Mouse (Mus musculus) liver, embryonic 16.5 days (tissue): Measurements from ENCODE around the gene Sync. TPM values are rescaled to one million over a fixed set of nuclear protein-coding genes. Genes with fewer than 3 reads are reported as not detected.

ENCODE experiments used
- ATAC-seq: fragments of 200-750 bp; cut with Nextera tagmentation; 2 replicates; pipeline ENCODE4 v1.8.0; 2017; ENCODE audit warnings: low read depth, mild to moderate bottlenecking, moderate number of reproducible peaks, moderate library complexity
- H3K27ac ChIP-seq: fragments of 300-500 bp; sonication (generic); 2 replicates; pipeline ENCODE4 v1.5.1; 2014; ENCODE audit warnings: mild to moderate bottlenecking, low read length
- H3K27me3 ChIP-seq: fragments of 300-500 bp; sonication (generic); 2 replicates; pipeline ENCODE4 v1.6.1; 2014; ENCODE audit warnings: low read depth, low read length, mixed read lengths; ENCODE audit not compliant: control insufficient read depth, insufficient read depth
- H3K36me3 ChIP-seq: fragments of 300-500 bp; sonication (generic); 2 replicates; pipeline ENCODE4 v1.6.1; 2014; ENCODE audit warnings: mild to moderate bottlenecking; ENCODE audit not compliant: control insufficient read depth, insufficient read depth
- H3K4me1 ChIP-seq: fragments of 300-500 bp; sonication (generic); 2 replicates; pipeline ENCODE4 v1.6.1; 2014; ENCODE audit warnings: low read depth, low read length, mixed read lengths; ENCODE audit not compliant: control insufficient read depth
- H3K4me2 ChIP-seq: fragments of 300-500 bp; sonication (generic); 2 replicates; pipeline ENCODE4 v1.6.1; 2014; ENCODE audit warnings: low read depth, low read length, mixed read lengths
- H3K4me3 ChIP-seq: fragments of 300-500 bp; sonication (generic); 2 replicates; pipeline ENCODE4 v1.5.1; 2014; ENCODE audit warnings: low read depth, mild to moderate bottlenecking, low read length
- H3K9ac ChIP-seq: fragments of 300-500 bp; sonication (generic); 2 replicates; pipeline ENCODE4 v1.6.1; 2014; ENCODE audit warnings: low read depth, low read length
- H3K9me3 ChIP-seq: fragments of 300-500 bp; sonication (generic); replicated peaks from 2 replicates; pipeline ENCODE4 v1.6.1; 2016; ENCODE audit warnings: low read length; ENCODE audit not compliant: control insufficient read depth
- WGBS: fragments of 180-500 bp; shearing (Covaris S2); extraction: QIAGEN DNeasy Blood & Tissue Kit; methylation state at CpG from one replicate; pipeline ENCODE4 v1.1.7; 2014; ENCODE audit not compliant: insufficient replicate concordance; 5-methylcytosine and 5-hydroxymethylcytosine counted together
- polyA plus RNA-seq: library from polyadenylated mRNA; unstranded; fragments of >200 nt; fragmentation: Nextera tagmentation; extraction: Ambion mirVana; gene quantifications from 2 replicates; pipeline ENCODE4 v1.2.1, GENCODE M21; 2015

The Sync gene
- polyA plus RNA-seq, 1 experiment from 2014 or later: 0.33 TPM

DNA sequence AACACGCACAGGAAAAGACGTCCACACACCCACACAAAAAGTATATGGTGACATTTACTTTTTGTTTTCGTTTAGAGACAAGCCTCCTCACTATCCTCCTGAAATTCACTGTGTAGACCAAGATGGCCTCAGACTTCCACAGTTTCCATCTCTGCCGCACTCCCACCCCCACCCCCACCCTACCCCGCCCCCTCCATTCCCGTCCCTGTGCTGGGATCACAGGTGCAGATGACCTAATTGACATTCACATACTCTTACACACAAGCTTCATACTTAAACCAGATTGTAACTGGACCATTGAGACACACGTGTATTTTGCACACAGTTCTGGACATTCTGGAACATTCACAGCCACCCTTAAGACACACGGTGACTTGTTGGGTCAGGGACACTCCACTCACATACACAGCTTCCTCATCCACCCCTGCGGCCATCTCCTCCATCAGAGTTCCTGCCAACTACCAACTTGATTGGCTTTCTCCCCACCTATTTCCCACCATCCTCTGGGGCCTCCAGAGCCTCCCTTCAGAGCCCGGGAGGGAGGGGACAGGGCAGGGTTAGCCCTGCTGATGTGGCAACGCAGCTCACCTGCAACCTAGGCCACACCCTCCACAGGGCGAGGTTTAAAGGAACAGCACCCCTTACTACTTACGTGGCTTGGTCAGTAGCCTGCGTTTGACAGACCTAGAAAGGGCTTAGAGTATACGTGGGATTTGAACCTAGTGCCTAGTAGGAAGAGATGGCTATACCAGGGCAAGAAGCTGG is 15.2 kb upstream of the Sync start:
- no peak overlapping the region; the same call in 1 of the 2 replicates for H3K4me2 ChIP-seq
- peak overlapping the region; percentile 7; the same call in 1 of the 2 replicates for H3K4me3 ChIP-seq
- H3K36me3 ChIP-seq: no peaks in the 10 kb centered on the region
- H3K9ac ChIP-seq: no peak overlapping the region
- peaks cover 6% of the 10 kb centered on the region for H3K4me1 ChIP-seq
- 29% methylated on average over 15 of the region's 15 CpGs for WGBS
- ATAC-seq: peak; percentile 87
- no peaks in the 10 kb centered on the region for H3K9me3 ChIP-seq
- no peak overlapping the region for H3K27ac ChIP-seq
- no peaks in the 10 kb centered on the region for H3K27me3 ChIP-seq

DNA sequence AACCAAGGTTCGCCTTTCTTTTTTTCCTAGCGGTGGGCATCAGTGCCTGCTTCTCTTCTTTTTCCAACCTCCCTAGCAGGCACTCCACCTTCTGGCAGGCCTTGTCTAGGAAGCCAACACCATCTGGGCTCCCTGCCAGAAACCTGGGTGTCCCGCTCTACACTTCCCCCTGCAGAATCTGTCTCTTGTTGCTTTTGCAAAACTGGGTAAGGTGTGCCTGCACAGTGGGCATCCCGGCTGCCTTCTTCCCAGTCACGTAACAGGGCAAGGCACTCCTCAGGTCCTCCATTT is 14.7 kb upstream of the Sync start:
- Histone ChIP-seq H3K9ac (no peak overlapping the region), H3K4me1 (peaks cover 6% of the 10 kb centered on the region), H3K4me3 (no peak overlapping the region), H3K9me3 (no peaks in the 10 kb centered on the region), H3K36me3 (no peaks in the 10 kb centered on the region), H3K27me3 (no peaks in the 10 kb centered on the region), H3K4me2 (no peak overlapping the region; the same call in 1 of the 2 replicates), H3K27ac (no peak overlapping the region)
- WGBS: 53% methylated on average over 5 of the region's 5 CpGs
- ATAC-seq: peak; percentile 28

DNA sequence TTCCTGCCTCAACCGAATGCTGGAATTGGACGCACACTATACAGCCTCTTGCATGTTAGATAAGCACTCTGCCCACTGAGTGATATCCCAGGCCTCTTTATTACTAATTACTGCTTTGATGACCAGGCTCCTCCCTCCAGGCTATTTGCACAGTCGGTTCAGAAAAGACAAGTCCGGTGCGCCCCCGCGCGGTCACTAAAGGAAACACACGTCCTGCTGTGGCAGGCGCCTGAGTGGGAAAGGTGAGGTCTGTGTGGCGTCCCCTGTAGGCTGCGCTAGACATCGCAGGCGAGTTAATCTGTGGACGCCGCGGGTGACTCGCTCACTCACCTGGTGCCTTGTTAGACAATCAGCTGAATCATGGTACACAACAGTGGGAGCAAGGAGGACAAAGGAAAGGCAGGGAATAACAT is 11.0 kb upstream of the Sync start:
- Histone ChIP-seq H3K4me3 (no peak overlapping the region), H3K4me2 (no peak overlapping the region), H3K36me3 (no peaks in the 10 kb centered on the region), H3K27ac (no peak overlapping the region), H3K27me3 (no peaks in the 10 kb centered on the region), H3K4me1 (peaks cover 6% of the 10 kb centered on the region), H3K9ac (no peak overlapping the region), H3K9me3 (no peaks in the 10 kb centered on the region)
- peak; percentile 72 for ATAC-seq
- under 1% methylated on average over 18 of the region's 18 CpGs for WGBS

DNA sequence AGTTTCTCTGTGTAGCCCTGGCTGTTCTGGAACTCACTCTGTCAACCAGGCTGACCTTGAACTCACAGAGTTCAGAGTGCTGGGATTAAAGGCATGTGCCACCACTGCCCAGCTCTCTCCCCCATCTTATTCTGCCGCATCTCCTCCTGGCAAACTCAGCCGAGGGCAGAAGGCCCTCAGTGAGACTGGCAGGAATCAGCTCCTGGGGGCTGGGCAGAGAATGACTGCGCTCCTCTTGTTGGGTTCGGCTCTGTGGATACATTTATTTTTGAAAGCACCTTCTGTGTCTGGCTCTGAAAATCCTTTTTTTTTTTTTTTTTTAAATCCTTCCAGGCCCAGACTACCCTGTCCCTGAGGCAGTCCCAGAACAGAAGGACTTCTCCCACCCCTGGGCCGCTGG is 4.6 kb upstream of the Sync start:
- Histone ChIP-seq H3K4me1 (peaks cover 10% of the 10 kb centered on the region), H3K4me3 (no peak overlapping the region), H3K36me3 (no peaks in the 10 kb centered on the region), H3K4me2 (no peak overlapping the region), H3K27me3 (peaks cover 27% of the 10 kb centered on the region), H3K9ac (no peak overlapping the region), H3K9me3 (no peaks in the 10 kb centered on the region), H3K27ac (no peak overlapping the region)
- ATAC-seq: no peak
- WGBS: 76% methylated on average over 5 of the region's 5 CpGs

DNA sequence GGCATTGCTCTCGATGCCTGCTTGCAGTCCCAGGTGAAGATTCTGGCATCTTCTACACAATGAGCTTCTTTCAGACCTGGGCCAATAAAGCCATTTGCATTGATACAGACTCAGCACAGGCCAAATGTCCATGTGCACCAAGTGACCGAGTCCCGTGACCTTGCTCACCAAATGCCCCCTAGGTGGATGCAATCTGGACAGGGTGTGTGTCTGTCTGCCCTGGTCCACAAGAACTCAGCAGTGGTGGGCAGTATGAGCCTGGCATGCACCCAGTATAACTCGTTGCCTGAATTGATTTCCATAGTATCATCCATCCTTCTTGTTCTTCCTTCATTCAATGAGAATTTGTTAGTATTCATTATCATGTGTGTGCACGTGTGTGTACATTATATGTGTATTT is 4.2 kb upstream of the Sync start:
- Histone ChIP-seq H3K4me2 (no peak overlapping the region), H3K36me3 (no peaks in the 10 kb centered on the region), H3K9me3 (no peaks in the 10 kb centered on the region), H3K4me1 (peaks cover 10% of the 10 kb centered on the region), H3K27ac (no peak overlapping the region), H3K9ac (no peak overlapping the region), H3K27me3 (peaks cover 31% of the 10 kb centered on the region), H3K4me3 (no peak overlapping the region)
- no peak for ATAC-seq
- WGBS: 68% methylated on average over 5 of the region's 5 CpGs

DNA sequence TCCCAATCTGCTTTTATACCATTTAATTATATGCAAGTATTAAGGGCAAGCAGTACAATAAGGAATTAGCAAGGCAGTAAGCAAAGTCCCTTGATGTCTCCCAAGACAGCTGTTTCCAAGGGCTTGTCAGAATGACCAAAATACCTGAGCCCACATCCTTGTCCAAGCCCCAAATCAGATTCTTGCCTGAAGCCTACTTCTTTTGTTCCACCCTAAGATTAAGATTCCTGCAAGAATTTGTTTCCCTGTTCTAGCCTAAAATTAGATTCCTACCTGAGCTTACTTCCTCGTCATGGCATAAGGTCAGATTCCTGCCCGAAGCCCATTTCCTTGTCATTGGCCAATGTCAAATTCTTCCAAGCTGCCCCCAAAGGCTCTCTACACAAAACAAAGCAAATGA is 2.7 kb upstream of the Sync start:
- no peak overlapping the region for H3K27ac ChIP-seq
- H3K4me1 ChIP-seq: peaks cover 10% of the 10 kb centered on the region
- ATAC-seq: no peak
- no peaks in the 10 kb centered on the region for H3K9me3 ChIP-seq
- WGBS: 57% methylated on average over 2 of the region's 2 CpGs
- no peak overlapping the region for H3K9ac ChIP-seq
- H3K36me3 ChIP-seq: no peaks in the 10 kb centered on the region
- H3K4me2 ChIP-seq: no peak overlapping the region
- H3K4me3 ChIP-seq: no peak overlapping the region
- peaks cover 36% of the 10 kb centered on the region for H3K27me3 ChIP-seq

DNA sequence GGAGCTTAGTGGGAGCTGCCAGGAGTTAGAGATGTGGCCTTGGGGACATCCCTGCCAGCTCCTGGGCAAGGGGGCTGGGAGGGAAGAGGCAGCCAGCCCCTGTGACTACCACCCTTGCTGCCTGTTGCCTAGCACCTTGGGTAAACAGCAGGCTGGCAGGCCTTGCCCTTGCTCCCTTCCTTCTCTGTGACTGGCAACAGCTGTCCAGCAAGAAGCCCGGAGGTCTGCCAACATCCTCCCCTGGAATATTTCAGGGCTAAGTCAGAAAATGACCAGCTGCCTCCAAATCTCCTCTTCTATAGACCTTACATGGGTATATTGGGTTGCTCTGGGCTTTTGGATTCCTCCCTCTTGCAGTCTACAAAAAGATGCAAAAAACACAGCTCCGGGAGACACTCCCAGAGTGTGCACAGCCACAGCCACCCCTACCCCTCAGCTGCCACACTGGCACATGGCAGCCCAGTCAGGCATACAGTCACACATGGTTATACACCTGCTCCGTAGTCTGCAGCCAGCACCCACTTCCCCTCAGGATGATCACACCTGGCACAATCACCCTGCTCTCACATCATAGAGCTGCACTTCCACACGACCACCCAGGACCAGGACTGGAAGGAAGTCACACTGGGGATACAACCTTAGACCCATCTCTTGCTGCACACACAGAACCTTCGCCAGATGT is 1.3 kb upstream of the Sync start:
- H3K27ac ChIP-seq: no peak overlapping the region
- WGBS: 56% methylated on average over 5 of the region's 5 CpGs
- H3K9me3 ChIP-seq: no peaks in the 10 kb centered on the region
- H3K4me3 ChIP-seq: no peak overlapping the region
- no peak overlapping the region for H3K4me2 ChIP-seq
- no peak overlapping the region for H3K9ac ChIP-seq
- ATAC-seq: no peak
- H3K27me3 ChIP-seq: peaks cover 36% of the 10 kb centered on the region
- H3K36me3 ChIP-seq: no peaks in the 10 kb centered on the region
- peaks cover 10% of the 10 kb centered on the region for H3K4me1 ChIP-seq

DNA sequence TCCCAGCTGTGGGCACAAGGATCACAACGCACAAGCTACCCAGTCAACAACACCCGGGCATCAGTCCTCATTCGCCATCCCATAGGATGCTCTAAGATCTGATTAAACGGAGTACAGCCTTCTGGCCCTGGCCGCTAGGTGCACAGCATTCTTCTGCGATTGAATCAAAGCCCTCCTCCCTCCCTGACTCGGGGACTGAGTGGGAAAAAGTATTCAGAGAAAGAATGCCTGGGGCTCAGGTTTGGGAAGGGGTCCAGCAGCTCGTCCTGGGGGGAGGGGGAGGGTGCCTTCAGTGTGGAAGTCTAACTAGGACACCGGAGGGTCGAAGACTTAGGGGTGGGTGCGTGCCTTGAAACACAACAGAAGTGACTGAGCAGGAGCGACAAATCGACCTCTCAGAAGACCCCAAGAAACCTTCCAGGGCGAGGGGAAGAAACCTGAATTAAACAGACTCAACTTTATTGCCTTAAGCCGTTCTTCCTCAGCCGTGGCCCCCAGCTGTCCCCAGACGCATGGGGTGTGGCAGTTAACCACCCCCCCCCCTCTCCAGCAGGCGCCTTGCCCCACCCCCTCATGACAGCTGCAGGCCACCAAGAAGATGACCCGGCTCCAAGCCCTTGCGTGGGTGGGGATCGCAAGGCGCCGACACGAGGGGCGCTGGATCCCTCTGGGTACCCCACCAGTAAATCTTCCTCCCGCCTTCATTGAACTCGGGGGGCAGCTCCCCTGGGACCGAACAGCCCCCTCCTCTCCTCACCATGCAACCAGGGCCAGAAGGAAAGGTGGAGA is 540 bp upstream of the Sync start:
- Histone ChIP-seq H3K4me3 (peak overlapping the region; percentile 52), H3K36me3 (no peaks in the 10 kb centered on the region), H3K4me1 (peaks cover 10% of the 10 kb centered on the region), H3K27ac (no peak overlapping the region), H3K9ac (peak overlapping the region; percentile 52), H3K9me3 (no peaks in the 10 kb centered on the region), H3K4me2 (peak overlapping the region; percentile 83), H3K27me3 (peaks cover 36% of the 10 kb centered on the region)
- 3% methylated on average over 27 of the region's 28 CpGs for WGBS
- no peak for ATAC-seq

DNA sequence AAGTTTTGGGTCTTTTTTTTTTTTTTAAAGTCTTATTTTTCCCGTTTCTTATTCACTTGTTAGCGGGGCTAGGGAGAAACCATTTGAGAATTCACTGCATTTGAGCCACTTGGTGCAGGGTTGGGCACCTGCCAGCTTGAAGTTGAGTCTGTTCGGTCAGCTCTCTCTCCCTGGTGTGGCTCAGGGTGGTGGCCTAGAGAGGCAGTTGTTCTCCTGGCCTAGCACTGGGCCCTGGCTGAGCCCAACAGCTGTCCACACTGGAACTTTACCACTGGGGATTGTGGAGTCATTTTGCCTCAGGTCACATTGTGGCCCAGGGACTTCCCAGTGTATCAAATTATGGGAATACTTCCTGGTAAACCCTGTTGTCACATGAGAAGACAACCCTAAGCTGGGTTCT is 650 bp downstream of the Sync start:
- Histone ChIP-seq H3K27ac (no peak overlapping the region), H3K27me3 (peaks cover 36% of the 10 kb centered on the region), H3K4me3 (no peak overlapping the region), H3K9me3 (no peaks in the 10 kb centered on the region), H3K4me2 (peak overlapping the region; percentile 83; the same call in 1 of the 2 replicates), H3K36me3 (no peaks in the 10 kb centered on the region), H3K4me1 (peaks cover 10% of the 10 kb centered on the region), H3K9ac (no peak overlapping the region)
- whole genome bisulfite sequencing: 49% methylated on average over 3 of the region's 3 CpGs
- ATAC-seq: no peak
